Mouse (Mus musculus) spleen, postnatal 4 days (tissue): ENCODE measurements around the gene Nkx3-2.

Experiments used
- DNase-seq, 2 experiments: peaks; one replicate each; pipeline ENCODE4 v3.0.0; 2022; ENCODE audit warnings: low spot score in 2 of 2

Gene Nkx3-2

DNA sequence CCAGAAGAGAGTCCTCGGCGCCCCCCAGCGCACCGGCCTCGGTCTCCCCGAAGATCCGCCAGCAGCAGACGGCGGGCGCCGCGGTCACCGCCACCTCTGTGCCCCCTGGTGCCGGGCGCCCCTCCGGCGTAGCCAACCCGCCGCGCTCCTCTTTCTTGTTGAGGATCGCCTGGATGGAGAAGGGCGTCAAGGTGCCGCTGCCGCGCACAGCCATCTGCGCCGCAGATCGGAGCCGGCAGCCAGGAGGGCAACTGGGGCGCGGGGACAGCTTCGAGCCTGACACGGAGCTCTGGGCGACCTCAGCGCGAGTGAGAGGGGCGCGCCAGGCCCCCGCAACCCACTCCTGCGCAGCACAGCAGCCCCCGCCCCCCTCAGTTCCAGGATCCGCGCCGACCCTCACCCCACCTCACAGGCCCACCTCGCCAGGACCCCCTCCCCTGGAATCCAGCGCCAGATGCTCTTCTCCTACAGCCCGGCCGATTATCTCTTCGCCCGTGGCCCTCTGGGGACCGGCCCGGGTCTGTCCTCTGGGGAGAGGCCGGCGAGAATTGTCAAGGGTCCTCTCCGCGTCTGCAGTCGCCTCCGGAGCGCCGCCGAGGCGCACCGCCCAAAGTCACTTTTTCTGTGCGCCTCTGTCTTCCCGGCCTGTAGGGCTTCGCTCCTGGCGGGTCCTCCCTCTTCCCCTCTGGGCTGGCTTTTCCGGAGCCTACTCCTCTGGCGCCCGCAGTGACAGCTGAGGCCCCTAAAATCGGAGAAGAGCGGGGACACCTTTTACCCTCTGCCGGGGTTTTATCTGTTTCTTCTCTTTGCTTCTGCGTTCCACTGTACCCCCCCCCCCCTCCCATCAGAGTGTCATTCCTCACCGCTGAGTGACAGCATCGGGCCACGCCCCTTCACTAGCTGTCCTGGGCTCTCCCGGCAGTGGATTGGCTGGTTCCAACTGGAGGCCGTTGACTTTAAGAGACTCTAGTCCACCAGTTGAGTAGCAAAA, at the start of gene Nkx3-2:
TSS of gene Nkx3-2 (minus strand) at position 771 of the 991 bp plus-strand sequence.
- no peak for DNase-seq

DNA sequence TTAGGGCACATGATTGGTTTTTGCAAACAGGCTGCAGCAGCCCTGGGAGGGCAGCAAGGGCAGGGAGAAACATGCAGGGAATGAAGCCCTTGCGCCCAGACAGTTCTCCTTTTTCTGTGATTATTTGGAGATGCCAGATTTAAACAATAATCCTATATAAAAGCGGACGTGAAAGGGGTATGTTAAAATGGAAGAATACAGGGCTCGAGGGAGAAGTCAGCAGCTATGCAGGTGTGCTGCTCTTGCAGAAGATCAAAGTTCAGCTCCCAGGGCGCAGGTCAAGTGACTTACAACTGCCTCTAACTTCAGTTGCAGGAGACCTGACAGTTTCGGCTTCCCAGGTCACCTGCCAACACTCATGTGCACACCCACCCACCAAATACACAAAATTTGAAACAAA, 48.2 kb upstream of the Nkx3-2 start:
- DNase-seq, result no peak

DNA sequence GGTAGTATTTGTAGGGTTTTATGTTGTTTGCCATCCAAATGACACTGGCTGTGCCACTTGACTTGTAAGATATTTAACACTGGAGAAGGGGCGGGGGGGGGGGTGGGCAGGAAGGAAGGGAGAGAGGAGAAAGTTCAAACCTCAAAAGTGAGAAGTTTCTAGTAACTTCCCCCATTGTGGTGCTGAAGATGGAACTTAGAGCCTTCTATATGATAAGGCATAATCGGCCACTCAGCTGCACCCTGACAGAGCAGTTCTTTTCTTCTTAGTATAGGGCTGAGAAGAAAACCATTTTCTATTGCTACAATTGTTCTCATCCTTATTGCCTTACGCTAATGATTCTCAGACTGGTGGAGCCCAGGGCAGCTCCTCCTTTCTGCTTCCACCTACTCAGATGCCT, 47.0 kb upstream of the Nkx3-2 start:
- DNase-seq, result no peak

DNA sequence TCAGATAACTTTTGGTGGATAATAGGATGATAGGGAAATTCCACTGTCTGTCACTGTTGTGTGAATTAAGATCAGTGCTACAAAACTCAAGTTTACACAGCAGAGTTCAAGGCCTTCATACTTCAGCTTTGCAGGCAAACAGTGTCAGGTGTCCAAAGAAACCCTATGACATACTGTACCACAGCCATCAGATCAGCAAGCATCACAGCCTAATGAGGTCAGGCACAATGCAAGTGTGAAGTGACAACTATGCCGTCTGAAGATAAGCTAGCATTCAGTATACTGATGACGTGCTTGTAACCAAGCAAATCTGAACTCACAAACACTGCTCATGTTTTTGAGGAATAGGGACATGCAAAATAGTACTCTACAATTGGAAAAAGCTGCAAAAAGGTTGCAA, 43.1 kb upstream of the Nkx3-2 start:
- DNase-seq, result no peak

DNA sequence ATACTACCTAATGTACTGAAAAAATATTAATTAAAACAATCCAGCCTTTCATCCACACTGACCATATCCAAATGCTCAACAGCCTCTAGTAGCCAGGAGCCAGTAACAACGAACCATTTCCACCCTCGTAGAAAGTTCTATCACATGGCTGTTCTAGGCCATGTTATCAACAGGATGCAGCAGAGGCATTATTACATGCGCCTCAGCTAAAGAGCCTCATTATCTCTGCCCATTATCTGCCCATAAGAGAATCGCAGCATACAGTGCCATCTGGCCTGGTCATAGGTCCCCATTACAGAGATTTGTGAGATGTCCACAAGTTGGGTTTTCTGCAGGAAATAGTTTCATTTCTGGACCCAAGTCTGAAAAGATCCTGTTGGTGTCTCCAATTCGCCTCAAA, 41.9 kb upstream of the Nkx3-2 start:
- no peak for DNase-seq

DNA sequence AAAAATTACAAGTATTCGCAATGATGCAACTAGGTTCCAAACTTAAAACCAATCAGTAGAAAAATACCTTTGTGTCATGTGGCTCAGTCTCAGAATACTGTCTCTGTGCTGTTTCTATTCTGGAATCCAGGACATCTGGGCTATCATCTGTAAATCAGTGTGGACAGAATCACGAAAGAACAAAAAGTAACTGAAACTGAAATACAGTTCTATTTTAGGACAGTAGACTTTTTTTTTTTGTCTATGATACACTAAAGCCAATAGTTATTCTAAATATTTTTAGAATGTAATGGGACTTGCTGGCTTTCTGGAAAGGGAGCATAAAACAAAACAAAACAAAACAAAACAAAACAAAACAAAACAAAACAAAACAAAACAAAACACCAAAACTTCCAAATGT, 40.8 kb upstream of the Nkx3-2 start:
- DNase-seq, result no peak

DNA sequence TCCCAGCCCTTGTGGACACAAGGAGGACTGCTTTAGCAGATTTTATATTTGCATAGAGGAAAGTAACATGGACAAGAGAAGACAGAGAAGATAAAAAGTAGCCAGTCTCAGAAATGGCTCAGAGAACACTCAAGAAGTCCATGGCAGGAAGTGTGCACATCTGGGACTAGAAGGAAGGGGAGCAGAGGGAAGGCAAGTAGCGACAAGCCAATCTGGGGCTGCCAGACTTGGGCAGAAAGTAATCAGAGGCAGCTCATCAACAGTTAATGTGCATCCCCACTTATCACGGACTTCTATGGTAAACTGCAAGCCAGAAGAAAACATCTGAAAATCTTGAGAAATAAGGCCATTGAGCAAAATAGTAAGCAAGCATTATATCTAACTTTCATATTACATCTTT, 40.3 kb upstream of the Nkx3-2 start:
- no peak for DNase-seq

DNA sequence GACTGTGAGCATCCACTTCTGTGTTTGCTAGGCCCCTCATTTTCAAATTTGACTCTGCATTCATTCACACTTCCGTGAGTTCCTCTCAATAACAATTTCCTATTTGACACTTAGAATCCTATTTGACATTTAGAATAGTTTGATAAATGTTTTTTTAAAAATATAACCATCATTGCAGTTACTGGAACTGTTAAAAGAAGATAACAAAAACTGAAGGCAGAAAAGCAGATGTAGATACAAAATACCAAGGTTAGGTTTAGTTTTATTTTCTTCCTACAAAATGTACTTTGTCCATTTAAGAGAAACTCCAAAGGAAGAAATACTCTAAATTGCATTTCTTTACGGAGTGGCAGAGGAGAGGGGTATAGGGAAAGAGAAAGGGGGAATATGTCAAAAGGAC, 37.3 kb upstream of the Nkx3-2 start:
- no peak for DNase-seq

DNA sequence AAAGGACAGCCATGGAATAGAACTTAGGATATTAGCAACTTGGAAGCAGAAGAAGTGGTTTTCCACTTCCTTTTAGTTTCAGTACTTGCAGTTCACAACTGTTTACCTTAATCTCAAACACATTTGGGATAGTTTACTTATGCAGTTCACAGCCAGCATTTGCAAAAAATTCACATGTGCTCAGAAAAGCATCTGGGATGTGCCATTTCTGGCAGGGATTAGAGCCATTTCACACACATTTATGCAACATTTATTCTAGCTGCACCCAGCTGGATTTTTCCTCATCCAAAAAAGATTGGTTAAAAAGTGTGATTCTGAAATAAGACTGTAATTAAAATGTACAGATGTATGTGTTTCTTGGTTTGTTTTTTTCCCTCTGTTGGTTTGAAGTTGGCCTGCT, 30.1 kb upstream of the Nkx3-2 start:
- no peak for DNase-seq

DNA sequence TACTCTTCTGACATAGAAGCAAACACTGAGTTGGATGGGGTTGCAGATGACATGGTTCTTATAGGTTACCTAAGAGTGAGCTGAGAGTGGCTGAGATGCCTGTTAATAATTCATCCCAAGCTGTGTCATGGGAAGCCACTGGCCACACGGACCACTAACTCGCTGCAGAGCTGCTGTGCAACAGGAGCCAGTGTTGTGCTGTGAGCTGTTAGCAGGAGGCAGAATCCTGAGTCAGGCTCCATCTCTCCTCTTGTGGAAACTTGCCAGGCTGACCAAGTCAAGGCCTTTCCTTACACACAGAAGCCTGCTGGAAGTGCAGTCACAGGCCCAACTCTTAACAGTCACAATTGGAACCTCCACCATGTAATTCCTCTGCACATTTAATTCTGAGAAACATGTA, 26.2 kb upstream of the Nkx3-2 start:
- DNase-seq, result no peak

DNA sequence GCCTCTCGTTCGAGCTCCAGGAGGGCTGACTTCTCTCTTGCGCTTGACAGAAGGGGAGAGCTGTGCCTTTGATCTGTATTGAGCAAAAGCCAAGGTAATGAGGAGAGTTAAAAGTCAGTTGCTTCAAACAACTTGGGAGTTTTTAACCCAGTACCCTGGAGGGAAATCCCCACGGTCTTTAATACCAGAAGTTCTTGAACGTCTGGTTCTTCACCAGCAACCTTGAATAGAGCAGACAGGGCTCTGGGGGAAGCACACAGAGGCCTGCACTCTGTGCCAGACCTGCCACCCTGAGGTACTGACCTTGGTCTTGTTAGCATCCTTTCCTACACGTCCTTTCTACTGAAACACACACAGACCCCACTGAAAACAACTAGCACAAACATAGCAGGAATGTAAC, 24.6 kb upstream of the Nkx3-2 start:
- no peak for DNase-seq

DNA sequence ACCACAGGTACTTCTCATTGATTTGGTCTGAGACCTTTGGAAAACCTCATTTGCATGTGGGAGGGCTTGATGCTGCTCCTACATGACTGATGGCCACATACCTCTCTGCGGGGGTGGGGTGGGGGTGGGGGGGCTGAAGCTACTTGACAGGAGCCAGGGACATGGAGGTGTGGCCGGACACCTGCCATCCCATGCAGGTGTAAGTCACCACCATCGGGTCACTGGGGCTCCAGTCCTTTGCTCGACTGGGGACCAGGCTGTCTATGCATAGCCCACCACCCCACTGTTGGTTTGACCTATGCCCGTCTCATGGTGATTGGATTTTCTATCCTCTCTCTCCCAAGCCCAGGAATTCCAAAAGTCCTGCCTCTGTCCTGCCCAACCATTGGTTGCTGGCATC, 17.6 kb upstream of the Nkx3-2 start:
- DNase-seq, result no peak

DNA sequence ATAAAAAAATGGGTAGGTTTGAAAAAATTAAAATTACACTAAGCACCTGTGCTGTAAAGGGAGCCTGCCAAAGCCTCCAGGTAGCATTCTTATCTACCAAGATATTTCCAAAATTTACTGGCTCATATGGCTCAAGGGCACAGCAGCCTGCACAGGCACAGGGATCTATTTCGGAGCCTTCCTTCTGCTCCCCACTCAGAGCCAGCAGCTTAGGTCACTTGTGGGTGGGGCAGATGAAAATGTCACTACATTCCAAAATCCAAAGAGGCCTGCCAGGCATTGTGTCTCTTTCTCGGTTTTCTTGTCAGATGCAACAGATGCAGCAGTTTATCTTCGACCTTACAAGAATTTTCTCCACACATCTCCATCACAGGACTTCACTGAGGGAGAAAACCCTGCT, 15.7 kb upstream of the Nkx3-2 start:
- no peak for DNase-seq

DNA sequence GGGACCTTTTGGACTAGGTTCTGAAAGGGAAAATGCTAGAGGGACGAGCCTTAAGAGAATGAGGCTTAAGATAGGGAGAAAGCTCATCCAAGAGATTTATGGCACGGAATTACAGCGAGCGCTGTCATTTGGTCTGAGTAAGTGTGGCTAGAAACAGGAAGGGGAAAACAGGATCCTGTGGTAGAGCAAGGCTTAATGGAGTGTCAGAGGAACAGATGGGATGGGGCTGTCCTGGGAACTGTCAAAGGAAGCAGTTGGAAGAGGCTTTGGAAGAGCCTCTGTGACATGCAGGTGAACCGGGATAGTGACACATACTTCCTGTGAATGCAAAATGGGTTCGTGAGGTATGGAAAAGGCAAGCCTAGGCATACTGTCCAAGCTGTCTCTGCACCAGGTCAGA, 11.4 kb upstream of the Nkx3-2 start:
- no peak for DNase-seq

DNA sequence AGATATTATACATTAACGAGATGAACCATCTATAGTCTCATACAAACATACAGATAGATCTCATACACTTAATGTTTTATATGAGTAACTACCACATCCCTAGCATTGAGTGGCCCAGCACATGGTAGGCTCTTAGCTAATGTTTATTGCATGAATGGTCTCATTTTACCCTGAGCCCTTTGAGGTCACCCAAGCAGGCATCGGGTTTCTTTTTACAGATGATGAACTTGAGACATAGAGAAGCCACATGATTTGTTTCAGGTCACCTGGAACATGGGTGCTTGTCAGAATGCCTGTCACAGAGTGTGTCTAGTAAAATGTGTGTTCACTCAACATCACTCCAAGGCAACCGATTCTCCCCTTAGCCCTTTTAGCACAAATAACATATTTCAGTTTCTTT, 11.0 kb upstream of the Nkx3-2 start:
- no peak for DNase-seq

DNA sequence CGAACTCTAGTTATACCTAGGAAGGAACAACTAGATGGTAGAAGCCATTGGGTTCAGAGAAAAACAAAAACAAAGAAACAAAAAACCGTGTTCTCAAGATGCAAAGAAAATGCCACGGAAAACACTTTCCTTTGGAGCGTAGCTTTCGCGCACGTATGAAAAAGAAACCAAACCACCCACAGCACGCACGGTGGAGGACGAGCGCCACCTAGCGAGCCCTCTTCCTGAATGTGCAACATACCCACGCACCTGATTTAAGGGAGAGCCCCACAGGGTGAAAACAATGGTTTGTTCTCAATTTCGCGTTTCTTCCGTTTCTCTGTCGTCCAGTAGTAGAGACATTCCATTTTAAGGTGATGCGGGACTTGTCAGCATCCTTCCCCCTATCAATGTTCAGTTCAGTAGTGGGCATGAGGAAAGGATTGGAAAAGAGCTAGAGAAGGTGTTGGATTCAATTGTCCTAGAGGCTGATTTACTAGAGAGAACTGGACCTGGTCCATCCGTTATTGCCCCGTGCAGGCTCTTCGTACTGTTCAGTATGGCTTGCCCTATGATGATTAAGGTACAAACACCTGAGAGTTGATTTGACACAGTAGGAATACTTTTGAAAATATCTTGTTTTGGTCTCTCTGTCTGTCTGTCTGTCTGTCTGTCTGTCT, 4.2 kb upstream of the Nkx3-2 start:
- DNase-seq, result peak; percentile 75 to 92

DNA sequence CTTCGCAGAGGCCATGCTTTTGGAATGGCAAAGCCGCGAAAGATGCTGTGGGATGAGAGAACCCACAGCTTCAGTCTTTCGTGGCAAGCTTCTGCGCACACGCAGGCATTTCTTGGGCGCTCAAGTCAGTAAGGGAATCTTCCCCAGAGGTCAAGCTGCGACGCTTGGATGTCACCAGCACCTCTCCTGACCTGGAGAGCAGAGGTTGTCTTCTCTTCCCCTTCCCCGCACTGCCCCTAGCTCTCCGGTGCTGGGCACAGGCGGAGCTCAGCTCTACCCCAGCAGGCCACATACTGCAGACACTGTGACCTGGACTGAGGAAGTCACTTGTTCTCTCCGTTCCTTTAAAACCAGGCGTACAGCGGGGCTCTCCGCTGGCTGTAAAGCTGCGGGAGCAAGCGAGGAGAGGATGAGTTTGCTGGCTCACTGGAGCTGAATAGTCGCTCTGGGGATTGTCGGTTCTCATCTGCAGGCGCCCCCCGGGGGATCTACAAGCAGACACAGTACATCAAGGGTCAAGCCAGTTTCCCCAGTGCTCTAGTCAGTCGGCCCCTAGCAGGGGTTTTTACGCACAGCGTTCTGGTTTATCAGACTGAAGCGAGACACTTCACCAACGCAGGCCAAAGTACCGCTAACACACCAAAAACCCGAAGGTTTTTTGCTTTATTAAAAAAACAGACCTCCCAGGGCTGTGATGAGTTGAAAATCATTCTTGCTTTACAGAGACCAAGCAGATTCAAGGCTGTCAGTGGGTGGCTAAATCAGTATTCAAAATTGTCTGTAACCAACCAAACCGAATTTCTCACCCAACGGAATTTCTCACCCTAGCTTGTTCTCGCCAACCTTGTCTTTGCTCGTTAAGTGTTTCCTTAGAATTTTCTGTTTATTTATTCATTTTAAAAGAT, 3.2 kb upstream of the Nkx3-2 start:
- no peak for DNase-seq

DNA sequence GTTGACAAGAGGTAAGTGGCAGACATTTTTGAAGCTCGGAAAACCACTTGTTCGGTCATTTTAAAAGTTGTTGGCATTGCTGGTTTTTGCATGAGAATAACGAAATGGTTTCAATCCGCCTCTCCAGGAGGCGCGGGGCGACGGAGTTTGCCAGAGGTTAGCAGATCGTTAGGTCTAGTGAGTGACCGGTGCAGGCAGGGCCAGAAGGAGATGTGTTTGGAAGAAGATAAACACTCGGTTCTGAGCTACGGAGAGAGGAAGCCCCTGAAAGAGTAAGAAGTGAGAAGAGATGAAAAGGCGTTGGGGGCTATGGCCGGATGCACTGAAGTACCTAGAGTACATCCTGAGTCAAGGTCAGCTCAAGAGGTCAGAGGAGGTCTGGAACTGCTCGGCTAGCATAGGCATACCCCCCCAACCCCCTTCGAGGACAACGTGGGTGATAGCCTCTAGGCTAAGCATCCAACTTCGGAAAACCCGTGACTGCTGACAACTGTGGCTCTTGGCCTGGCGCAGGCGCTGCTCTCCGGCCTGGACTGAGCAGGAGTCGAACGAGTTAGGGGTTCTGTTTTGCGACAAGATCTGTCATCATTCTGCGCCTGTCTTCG, 2.2 kb upstream of the Nkx3-2 start:
- DNase-seq, result no peak

DNA sequence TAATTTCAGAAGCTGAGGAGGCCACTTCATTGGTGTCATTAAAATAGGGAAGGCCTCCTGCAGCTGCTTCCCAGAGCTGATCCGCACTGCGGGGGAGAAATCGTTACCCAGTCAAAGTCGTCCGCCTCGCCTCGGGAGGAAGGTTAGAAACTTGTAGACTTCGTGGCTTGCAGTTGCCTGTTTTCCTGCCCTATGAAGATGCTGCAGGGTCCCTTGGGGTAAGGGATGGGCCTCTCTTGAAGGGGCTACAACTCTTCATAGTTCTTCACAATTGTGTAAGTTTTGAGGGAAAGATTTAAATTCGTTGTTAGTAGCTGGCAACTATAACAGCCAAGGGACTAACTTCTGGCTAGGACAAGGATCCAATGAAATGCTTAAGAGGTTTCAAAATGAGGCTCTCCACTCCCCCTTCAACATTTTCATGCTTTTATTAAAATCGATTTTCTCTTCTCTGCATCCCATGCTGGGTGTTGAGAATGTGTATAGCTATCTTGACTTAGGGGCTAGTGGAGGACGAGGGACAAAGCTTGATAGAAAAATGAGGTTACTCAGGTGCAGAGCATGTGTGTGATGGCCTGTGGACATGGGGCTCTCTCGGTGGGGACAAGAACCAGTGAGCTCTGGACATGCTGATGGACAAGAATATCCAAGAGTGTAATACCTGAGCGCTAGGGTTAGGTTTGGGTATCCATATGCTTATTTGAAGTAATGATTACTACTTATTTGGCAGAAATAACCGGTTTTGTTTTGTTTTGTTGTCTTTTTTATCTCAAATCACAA, 1.5 kb upstream of the Nkx3-2 start:
- DNase-seq, result no peak

DNA sequence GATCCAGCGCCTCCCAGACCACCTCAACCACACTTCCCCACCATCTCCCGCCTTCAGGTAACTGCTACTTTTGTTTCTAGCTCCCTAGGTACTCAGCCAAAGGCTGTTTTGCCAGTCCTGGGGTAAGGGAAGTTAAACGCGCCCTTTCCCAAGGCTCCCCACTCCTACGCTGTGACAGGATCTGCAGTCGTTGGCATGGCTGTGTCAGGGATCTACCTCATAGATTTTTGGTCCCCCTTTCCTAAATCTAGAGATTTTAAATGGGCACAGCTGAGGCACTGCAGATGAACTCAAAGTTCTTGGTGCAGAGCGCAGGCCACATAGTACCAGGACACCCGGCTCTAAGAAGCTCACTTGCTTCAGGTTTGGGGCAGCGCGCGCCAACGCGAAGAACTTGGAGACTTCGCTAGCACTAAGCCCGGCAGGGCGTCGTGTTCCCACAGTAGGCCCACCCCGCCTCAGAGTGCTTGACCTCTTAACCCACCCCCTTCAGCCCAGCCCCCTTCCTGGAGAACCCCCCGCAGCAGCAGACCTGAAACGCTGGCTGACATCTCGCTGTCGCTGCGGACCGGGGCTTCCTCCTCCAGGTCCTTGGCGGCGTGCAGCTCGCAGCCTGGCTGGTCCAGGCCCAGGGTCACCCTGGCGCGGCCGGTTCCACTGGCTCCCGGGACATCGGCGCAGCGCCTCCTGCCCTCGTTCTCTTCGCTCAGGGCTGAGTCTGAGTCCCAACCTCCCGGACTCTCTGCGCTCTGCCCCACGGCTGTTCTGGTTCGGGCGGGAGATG, 1.2 kb downstream of the Nkx3-2 start:
- DNase-seq, result no peak
